Mouse (Mus musculus): Measurements from ENCODE around the gene Cck.
"Not testable (repeated sequence)": the region's sequence is repeated elsewhere in the genome, so short reads cannot be mapped to it uniquely, and the experiment has no call there.

The Cck gene

GRCm38 (mm10) chr9:121459950-121460349 lies 35.5 kb downstream of the Cck start:
- no peak for DNase-seq (ENCODE audit: low spot score)

- no peak for DNase-seq (ENCODE audit: low spot score)
Observed at GRCm38 (mm10) chr9:121458466-121458865, 37.0 kb downstream of the Cck start.

DNA sequence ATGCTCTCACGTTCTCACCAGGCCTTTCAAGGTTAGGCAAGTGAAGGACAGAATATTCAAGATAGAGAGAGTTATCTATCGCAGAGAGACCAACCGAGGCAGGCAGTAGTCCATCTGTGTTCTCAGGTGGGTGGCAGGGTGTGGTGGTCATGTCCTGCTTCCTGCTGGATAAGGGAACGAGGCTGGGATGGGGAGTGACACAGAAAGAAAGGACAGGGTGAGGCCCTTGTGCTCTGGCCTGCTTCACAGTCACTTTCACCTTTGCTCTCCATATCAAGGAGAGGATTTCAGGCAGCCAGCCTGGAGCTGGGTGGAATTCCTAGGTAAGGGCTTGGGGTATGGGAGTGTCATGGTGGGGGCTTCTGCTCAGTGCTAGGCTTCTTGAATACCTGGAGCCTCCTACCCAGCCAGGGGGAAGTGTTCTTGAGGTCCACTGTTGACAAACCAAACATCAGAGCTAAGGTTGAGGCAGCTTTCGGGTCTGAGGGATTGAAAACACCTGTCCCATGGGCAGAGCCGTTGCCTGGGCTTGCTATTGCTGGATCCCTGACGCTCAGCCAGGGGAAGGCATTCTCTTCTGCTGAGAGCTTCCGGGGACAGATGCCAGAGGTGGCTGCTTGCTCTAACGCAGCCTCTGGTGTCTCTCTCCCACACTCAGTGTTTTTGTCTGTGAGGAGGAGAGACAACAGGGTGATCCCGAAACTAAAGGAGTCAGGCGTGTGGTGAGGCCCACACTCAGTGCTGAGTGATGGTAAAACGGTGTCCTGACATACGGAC lies 38.6 kb downstream of the Cck start:
- DNase-seq (ENCODE audit: low spot score): no peak

DNA sequence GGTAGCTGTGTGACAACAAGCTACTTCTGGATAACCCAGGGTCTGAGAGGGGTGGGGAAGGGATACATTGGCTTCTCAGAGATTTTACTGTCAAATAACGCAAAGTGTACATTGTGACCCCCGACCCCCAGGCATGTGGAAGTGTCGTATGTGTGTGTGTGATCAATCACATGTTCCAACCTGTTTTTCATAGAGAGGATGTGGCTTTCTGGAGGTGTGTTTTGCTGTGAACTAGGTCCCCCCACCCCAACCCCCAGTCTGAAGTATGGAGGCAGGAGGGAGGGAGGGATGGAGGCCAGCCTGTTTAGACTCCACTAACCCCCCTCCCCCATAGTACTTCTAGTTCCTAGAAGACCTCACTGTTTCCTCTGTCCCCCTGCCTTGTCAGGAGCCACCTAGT lies 40.6 kb downstream of the Cck start:
- DNase-seq (ENCODE audit: low spot score): no peak

DNA sequence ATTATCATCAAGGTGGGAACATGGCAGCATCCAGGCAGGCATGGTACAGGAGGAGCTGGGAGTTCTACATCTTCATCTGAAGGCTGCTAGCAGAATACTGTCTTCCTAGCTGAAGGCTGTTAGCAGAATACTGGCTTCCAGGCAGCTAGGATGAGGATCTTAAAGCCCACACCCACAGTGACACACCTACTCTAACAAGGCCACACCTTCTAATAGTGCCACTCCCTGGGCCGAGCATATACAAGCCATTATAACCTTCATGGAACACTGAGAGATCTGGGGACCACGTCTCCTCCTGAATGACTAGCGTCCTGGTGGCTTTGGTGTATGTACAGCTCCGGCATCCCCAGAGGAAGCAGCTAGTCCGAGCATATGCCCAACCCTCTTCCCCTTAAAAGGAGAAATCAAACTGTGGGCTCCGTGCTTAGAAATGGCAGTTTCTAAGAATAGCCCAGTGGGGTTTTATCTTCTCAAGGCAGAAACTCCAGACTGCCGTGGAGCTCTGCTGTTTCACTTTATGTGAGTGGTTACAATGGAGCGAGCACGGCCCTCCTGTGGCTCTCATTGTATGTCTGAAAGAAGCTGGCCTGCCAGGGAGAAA lies 43.1 kb downstream of the Cck start:
- DNase-seq (ENCODE audit: low spot score): not testable (repeated sequence)

DNA sequence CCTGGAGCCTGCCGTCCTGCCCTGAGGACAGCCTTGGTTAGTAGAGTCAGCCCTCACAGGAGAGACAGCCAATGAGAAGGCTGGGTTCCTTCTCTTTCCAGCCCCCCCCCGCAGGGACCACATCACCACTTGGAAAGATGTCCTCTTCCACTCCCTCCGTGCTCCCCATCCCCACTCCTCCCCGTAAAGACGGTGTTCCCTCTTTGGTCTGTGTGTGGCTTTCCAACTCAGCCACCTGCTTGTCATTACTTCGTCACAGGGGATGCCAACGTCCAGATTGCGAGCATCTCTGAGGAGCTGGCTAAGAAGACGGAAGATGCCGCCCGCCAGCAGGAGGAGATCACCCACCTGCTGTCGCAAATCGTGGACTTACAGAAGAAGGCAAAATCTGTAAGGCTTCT lies 49.1 kb downstream of the Cck start:
- no peak for DNase-seq (ENCODE audit: low spot score)

- no peak for DNase-seq (ENCODE audit: low spot score)
Observed at GRCm38 (mm10) chr9:121445364-121445763, 50.1 kb downstream of the Cck start.

DNA sequence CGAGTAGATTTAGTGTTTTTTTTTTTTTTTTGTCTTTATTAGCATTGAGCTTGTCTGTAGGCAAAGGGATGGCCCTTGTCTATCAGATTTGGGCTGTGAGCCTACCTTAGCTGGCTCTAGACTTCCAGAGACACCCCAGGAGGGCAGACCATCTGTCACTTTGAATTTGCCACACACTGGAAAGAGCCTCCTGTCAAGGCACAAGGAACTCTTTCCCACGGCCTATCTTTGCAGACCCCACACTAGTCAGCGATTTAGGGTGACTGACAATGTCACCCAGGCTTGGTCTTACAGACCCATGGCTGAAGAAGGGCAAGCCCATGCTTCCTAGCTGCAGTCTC lies 51.2 kb downstream of the Cck start:
- DNase-seq (ENCODE audit: low spot score): no peak

GRCm38 (mm10) chr9:121443696-121444366 lies 51.7 kb downstream of the Cck start:
- DNase-seq (ENCODE audit: low spot score): no peak

GRCm38 (mm10) chr9:121442145-121442544 lies 53.3 kb downstream of the Cck start:
- no peak for DNase-seq (ENCODE audit: low spot score)
